Mouse (Mus musculus) cerebellum, adult 2 months (tissue): Measurements from ENCODE around the gene Gprc5b.
A peak's percentile ranks its signal among the peaks of the same experiment; 100 is the strongest.

Experiments
- CTCF ChIP-seq: fragments of 200-500 bp; IDR thresholded peaks from 2 replicates; pipeline ENCODE4 v1.5.1; 2011; ENCODE audit warnings: low read depth, mild to moderate bottlenecking, control low read depth, low read length, moderate library complexity, borderline replicate concordance; ENCODE audit not compliant: insufficient read depth
- POLR2A ChIP-seq: fragments of 200-500 bp; IDR thresholded peaks from 2 replicates; pipeline ENCODE4 v1.6.1; 2011; ENCODE audit warnings: low read length, control low read depth, borderline replicate concordance; ENCODE audit not compliant: insufficient read depth

DNA sequence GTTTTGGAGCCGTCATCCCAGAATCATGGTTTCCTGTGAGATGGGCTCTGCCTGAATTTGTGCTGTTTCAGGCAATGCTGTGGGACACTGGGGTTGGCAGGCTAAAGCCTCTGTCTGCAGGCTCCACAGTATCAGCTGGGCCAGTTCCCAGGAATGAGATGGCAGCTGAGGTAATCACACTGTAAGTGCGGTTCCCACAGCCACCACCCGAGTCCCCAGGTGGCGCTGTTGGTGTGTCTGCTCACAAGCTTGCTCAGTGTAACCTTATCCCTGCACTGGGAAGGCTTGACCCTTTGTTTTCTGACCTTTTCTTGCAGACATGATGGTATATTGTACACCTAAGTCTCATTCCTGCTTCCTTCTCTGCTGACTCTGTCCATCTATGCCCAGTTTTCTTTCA, 24.5 kb upstream of the Gprc5b start:
- TF ChIP-seq POLR2A (no peak), CTCF (peak; percentile 70; the same call in 1 of the 2 replicates)
